In genomic region chr11:72576466-72577351, GRCm38 (mm10) we compare ENCODE assay signal across 8 mouse cellular contexts. TPM values are rescaled to one million over a fixed set of nuclear protein-coding genes. Genes with fewer than 3 reads are reported as not detected.
DNase-seq lines count a peak whose midpoint lies in the region; ATAC-seq and TF ChIP-seq lines count a peak whose summit lies in the region.

No protein-coding gene starts in this region.

- peak overlapping the region; percentile 67 for H3K4me2 ChIP-seq in forebrain, embryonic 16.5 days (ENCODE audit: low read length)

- WGBS in spleen, adult 2 months: 11% methylated on average over 24 of the region's 24 CpGs
- whole genome bisulfite sequencing in forebrain, embryonic 16.5 days: under 1% methylated on average over 24 of the region's 24 CpGs
- 4% methylated on average over 24 of the region's 24 CpGs for WGBS in limb, embryonic 10.5 days

- H3K27me3 ChIP-seq in spleen, adult 2 months (ENCODE audit: control insufficient read depth, insufficient read depth, low read length): no peaks in the 10 kb centered on the region
- no peaks in the 10 kb centered on the region for H3K27me3 ChIP-seq in forebrain, embryonic 16.5 days (replicated peaks; ENCODE audit: control insufficient read depth, insufficient read depth, low read length)
- H3K27me3 ChIP-seq in limb, embryonic 10.5 days (ENCODE audit: low read depth, poor library complexity, severe bottlenecking): peaks cover 23% of the 10 kb centered on the region

- no peak for TF ChIP-seq CTCF in spleen, adult 2 months (IDR thresholded peaks at IDR 0.05; ENCODE audit: extremely low read depth, insufficient read depth, insufficient read length, insufficient replicate concordance)

- ATAC-seq in forebrain, embryonic 16.5 days: peak; percentile 63
- ATAC-seq in megakaryocyte-erythroid progenitor cell, adult 5-6 weeks (replicated peaks; ENCODE audit: low FRiP score, low TSS enrichment, poor library complexity, severe bottlenecking): peak; percentile 39

- no peaks in the 10 kb centered on the region for H3K36me3 ChIP-seq in spleen, adult 2 months (ENCODE audit: control insufficient read depth, insufficient read depth, low read length)
- no peaks in the 10 kb centered on the region for H3K36me3 ChIP-seq in forebrain, embryonic 16.5 days (ENCODE audit: control insufficient read depth, insufficient read depth)
- H3K36me3 ChIP-seq in limb, embryonic 10.5 days: no peaks in the 10 kb centered on the region

- peak overlapping the region; percentile 55 for H3K9ac ChIP-seq in forebrain, embryonic 16.5 days (replicated peaks; ENCODE audit: low read depth, low read length)

- peak in 1 of 2 experiments; percentile 32 for DNase-seq in spleen, adult 2 months (ENCODE audit: low read depth in 1 of 2, low spot score in 2 of 2)
- DNase-seq in spleen, postnatal 14 days (ENCODE audit: low spot score in 2 of 2): no peak
- DNase-seq in limb, embryonic 10.5 days (ENCODE audit: low spot score): peak; percentile 49
- no peak for DNase-seq in MN1 (ENCODE audit: low spot score)
- DNase-seq in layer of hippocampus, postnatal 36 days: no peak

- peak overlapping the region; percentile 52 for H3K4me3 ChIP-seq in spleen, adult 2 months (ENCODE audit: extremely low read depth, insufficient read depth, insufficient read length)
- peak overlapping the region; percentile 43 for H3K4me3 ChIP-seq in brown adipose tissue, adult 24 weeks (ENCODE audit: insufficient read depth, low read depth, low read length)
- peak overlapping the region; percentile 39 for H3K4me3 ChIP-seq in forebrain, embryonic 16.5 days (replicated peaks; ENCODE audit: low read length)
- H3K4me3 ChIP-seq in limb, embryonic 10.5 days: peak overlapping the region; percentile 43

- H3K27ac ChIP-seq in spleen, adult 2 months (ENCODE audit: insufficient read depth, low read length): no peak overlapping the region
- H3K27ac ChIP-seq in brown adipose tissue, adult 24 weeks (replicated peaks; ENCODE audit: low read depth, low read length): no peak overlapping the region
- peak overlapping the region; percentile 68 for H3K27ac ChIP-seq in forebrain, embryonic 16.5 days (ENCODE audit: low read length)
- peak overlapping the region; percentile 20; the same call in 1 of the 2 replicates for H3K27ac ChIP-seq in limb, embryonic 10.5 days

- H3K4me1 ChIP-seq in spleen, adult 2 months (ENCODE audit: control insufficient read depth, insufficient read depth, insufficient read length): no peaks in the 10 kb centered on the region
- H3K4me1 ChIP-seq in brown adipose tissue, adult 24 weeks (ENCODE audit: control insufficient read depth, insufficient read depth, insufficient read length, low read length): no peaks in the 10 kb centered on the region
- H3K4me1 ChIP-seq in forebrain, embryonic 16.5 days (replicated peaks; ENCODE audit: control insufficient read depth, insufficient read depth, low read length): peaks cover 13% of the 10 kb centered on the region
- peaks cover 15% of the 10 kb centered on the region for H3K4me1 ChIP-seq in limb, embryonic 10.5 days

- no peak for TF ChIP-seq POLR2A in spleen, adult 2 months (IDR thresholded peaks at IDR 0.05; ENCODE audit: low read depth, low read length)

- no peaks in the 10 kb centered on the region for H3K9me3 ChIP-seq in forebrain, embryonic 16.5 days (ENCODE audit: control insufficient read depth, low read length)
- no peaks in the 10 kb centered on the region for H3K9me3 ChIP-seq in limb, embryonic 10.5 days (replicated peaks)

RNA-seq across cellular contexts. Expression of gene Spns3, which starts 26.4 kb away (rescaled TPM):
- polyA plus RNA-seq in spleen, adult 2 months (2012; rRNA removed): 18.8 and 24.6 TPM in 2 replicates
- polyA plus RNA-seq in brown adipose tissue, adult 24 weeks (2012; ENCODE audit: insufficient read depth, insufficient read length, missing spikeins): not detected in 2 replicates
- not detected in 2 replicates for polyA plus RNA-seq in forebrain, embryonic 16.5 days (2015; fragmentation: Nextera tagmentation; extraction: Ambion mirVana)
- 0.15 TPM in 1 of 2 replicates, not detected in the other for polyA plus RNA-seq in limb, embryonic 10.5 days (2016; fragmentation: Nextera tagmentation; extraction: Ambion mirVana)
- 9.2 and 14.0 TPM in 2 replicates for total RNA-seq in megakaryocyte-erythroid progenitor cell, adult 5-6 weeks (2014; fragmentation: Nextera tagmentation)
- 3.8 and 7.1 TPM in 2 replicates for total RNA-seq in megakaryocyte-erythroid progenitor cell, adult 5-6 weeks (2017)
- total RNA-seq in layer of hippocampus, postnatal 36 days (2021): under 1 TPM; 0.25 to 0.30 TPM

RNA-seq across cellular contexts. Expression of gene Ube2g1, which starts 30.4 kb away (rescaled TPM):
- polyA plus RNA-seq in spleen, adult 2 months (2012; rRNA removed): 5.1 and 5.3 TPM in 2 replicates
- 22.8 and 29.9 TPM in 2 replicates for polyA plus RNA-seq in brown adipose tissue, adult 24 weeks (2012; ENCODE audit: insufficient read depth, insufficient read length, missing spikeins)
- 112 and 117 TPM in 2 replicates for polyA plus RNA-seq in forebrain, embryonic 16.5 days (2015; fragmentation: Nextera tagmentation; extraction: Ambion mirVana)
- 76.9 and 85.6 TPM in 2 replicates for polyA plus RNA-seq in limb, embryonic 10.5 days (2016; fragmentation: Nextera tagmentation; extraction: Ambion mirVana)
- total RNA-seq in megakaryocyte-erythroid progenitor cell, adult 5-6 weeks (2014; fragmentation: Nextera tagmentation): 27.1 and 37.5 TPM in 2 replicates
- total RNA-seq in megakaryocyte-erythroid progenitor cell, adult 5-6 weeks (2017): 35.6 and 54.0 TPM in 2 replicates
- 10 to 100 TPM; 47.7 to 49.7 TPM for total RNA-seq in layer of hippocampus, postnatal 36 days (2021)

Comparison
In these comparisons a context has a peak if more than half of its experiments do, and no peak if none do; other contexts are left out.
1. H3K27ac ChIP-seq: peak in forebrain, embryonic 16.5 days (single experiment) and limb, embryonic 10.5 days (single experiment); none in spleen, adult 2 months (single experiment) and brown adipose tissue, adult 24 weeks (single experiment).
2. RNA of gene Spns3, which starts 26.4 kb away (polyA plus RNA-seq): 18.8 to 24.6 TPM in spleen, adult 2 months; 0.15 TPM in limb, embryonic 10.5 days, not detected in brown adipose tissue, adult 24 weeks and not detected in forebrain, embryonic 16.5 days; every median in the first group is over 10 times any median in the second.
3. Peak in every context shown above with its lines, with median percentiles within 50 percentile points of each other: H3K4me3 ChIP-seq.